Mouse (Mus musculus): ENCODE data around the gene Mtpn. TPM values are rescaled to one million over a fixed set of nuclear protein-coding genes. Genes with fewer than 3 reads are reported as not detected.

The Mtpn gene
- polyA plus RNA-seq, 1 experiment from 2014 or later = 171 TPM

- Histone ChIP-seq H3K9me3 (ENCODE audit: control insufficient read depth, low read length) (no peaks in the 10 kb centered on the region), H3K27ac (ENCODE audit: low read depth, low read length) (no peak overlapping the region), H3K36me3 (ENCODE audit: control insufficient read depth, insufficient read depth, low read length) (peaks cover 3% of the 10 kb centered on the region; the same call in 1 of the 2 replicates), H3K4me3 (ENCODE audit: low read depth, low read length) (no peak overlapping the region), H3K4me2 (ENCODE audit: low read depth, low read length) (no peak overlapping the region), H3K4me1 (ENCODE audit: control insufficient read depth, insufficient read depth, low read length) (no peaks in the 10 kb centered on the region), H3K9ac (replicated peaks; ENCODE audit: low read depth, low read length) (no peak overlapping the region), H3K27me3 (ENCODE audit: control insufficient read depth, insufficient read depth, low read length) (no peaks in the 10 kb centered on the region)
- ATAC-seq (ENCODE audit: low read depth) = no peak
These were observed 26.3 kb downstream of the Mtpn start for GRCm38 (mm10) chr6:35513362-35513761.

GRCm38 (mm10) chr6:35504781-35505180 lies 34.9 kb downstream of the Mtpn start:
- Histone ChIP-seq H3K4me3 (ENCODE audit: low read depth, low read length) (no peak overlapping the region), H3K36me3 (ENCODE audit: control insufficient read depth, insufficient read depth, low read length) (no peaks in the 10 kb centered on the region), H3K4me2 (ENCODE audit: low read depth, low read length) (no peak overlapping the region), H3K27ac (ENCODE audit: low read depth, low read length) (no peak overlapping the region), H3K9me3 (ENCODE audit: control insufficient read depth, low read length) (no peaks in the 10 kb centered on the region), H3K27me3 (ENCODE audit: control insufficient read depth, insufficient read depth, low read length) (no peaks in the 10 kb centered on the region), H3K9ac (replicated peaks; ENCODE audit: low read depth, low read length) (no peak overlapping the region), H3K4me1 (ENCODE audit: control insufficient read depth, insufficient read depth, low read length) (no peaks in the 10 kb centered on the region)
- WGBS = 96% methylated on average over 2 of the region's 2 CpGs
- ATAC-seq (ENCODE audit: low read depth) = no peak

- Histone ChIP-seq H3K9ac (replicated peaks; ENCODE audit: low read depth, low read length) (no peak overlapping the region), H3K4me1 (ENCODE audit: control insufficient read depth, insufficient read depth, low read length) (no peaks in the 10 kb centered on the region), H3K27ac (ENCODE audit: low read depth, low read length) (no peak overlapping the region), H3K36me3 (ENCODE audit: control insufficient read depth, insufficient read depth, low read length) (no peaks in the 10 kb centered on the region), H3K4me2 (ENCODE audit: low read depth, low read length) (no peak overlapping the region), H3K9me3 (ENCODE audit: control insufficient read depth, low read length) (no peaks in the 10 kb centered on the region), H3K27me3 (ENCODE audit: control insufficient read depth, insufficient read depth, low read length) (no peaks in the 10 kb centered on the region), H3K4me3 (ENCODE audit: low read depth, low read length) (no peak overlapping the region)
- 91% methylated on average over 2 of the region's 2 CpGs for WGBS
- ATAC-seq (ENCODE audit: low read depth) = no peak
These were observed 36.8 kb downstream of the Mtpn start for GRCm38 (mm10) chr6:35502904-35503303.

- Histone ChIP-seq H3K4me2 (ENCODE audit: low read depth, low read length) (no peak overlapping the region), H3K9ac (replicated peaks; ENCODE audit: low read depth, low read length) (no peak overlapping the region), H3K27ac (ENCODE audit: low read depth, low read length) (no peak overlapping the region), H3K27me3 (ENCODE audit: control insufficient read depth, insufficient read depth, low read length) (no peaks in the 10 kb centered on the region), H3K4me3 (ENCODE audit: low read depth, low read length) (no peak overlapping the region), H3K9me3 (ENCODE audit: control insufficient read depth, low read length) (no peaks in the 10 kb centered on the region), H3K36me3 (ENCODE audit: control insufficient read depth, insufficient read depth, low read length) (no peaks in the 10 kb centered on the region), H3K4me1 (ENCODE audit: control insufficient read depth, insufficient read depth, low read length) (no peaks in the 10 kb centered on the region)
- no peak for ATAC-seq (ENCODE audit: low read depth)
- 95% methylated on average over 5 of the region's 5 CpGs for WGBS
These were observed 39.6 kb downstream of the Mtpn start for GRCm38 (mm10) chr6:35499978-35500667.

GRCm38 (mm10) chr6:35497406-35497805 lies 42.3 kb downstream of the Mtpn start:
- H3K27me3 ChIP-seq (ENCODE audit: control insufficient read depth, insufficient read depth, low read length) = no peaks in the 10 kb centered on the region
- H3K9me3 ChIP-seq (ENCODE audit: control insufficient read depth, low read length) = no peaks in the 10 kb centered on the region
- no peaks in the 10 kb centered on the region for H3K36me3 ChIP-seq (ENCODE audit: control insufficient read depth, insufficient read depth, low read length)
- 96% methylated on average over 4 of the region's 4 CpGs for WGBS
- H3K4me1 ChIP-seq (ENCODE audit: control insufficient read depth, insufficient read depth, low read length) = no peaks in the 10 kb centered on the region
- H3K4me3 ChIP-seq (ENCODE audit: low read depth, low read length) = no peak overlapping the region
- no peak overlapping the region for H3K27ac ChIP-seq (ENCODE audit: low read depth, low read length)
- no peak overlapping the region for H3K4me2 ChIP-seq (ENCODE audit: low read depth, low read length)
- ATAC-seq (ENCODE audit: low read depth) = no peak
- H3K9ac ChIP-seq (replicated peaks; ENCODE audit: low read depth, low read length) = no peak overlapping the region

GRCm38 (mm10) chr6:35493851-35494250 lies 45.8 kb downstream of the Mtpn start:
- H3K4me3 ChIP-seq (ENCODE audit: low read depth, low read length) = no peak overlapping the region
- ATAC-seq (ENCODE audit: low read depth) = no peak
- 80% methylated on average over 6 of the region's 6 CpGs for WGBS

GRCm38 (mm10) chr6:35479651-35480335 lies 59.9 kb downstream of the Mtpn start:
- Histone ChIP-seq H3K36me3 (ENCODE audit: control insufficient read depth, insufficient read depth, low read length) (no peaks in the 10 kb centered on the region), H3K4me2 (ENCODE audit: low read depth, low read length) (no peak overlapping the region), H3K27me3 (ENCODE audit: control insufficient read depth, insufficient read depth, low read length) (no peaks in the 10 kb centered on the region), H3K4me1 (ENCODE audit: control insufficient read depth, insufficient read depth, low read length) (no peaks in the 10 kb centered on the region), H3K27ac (ENCODE audit: low read depth, low read length) (no peak overlapping the region), H3K9me3 (ENCODE audit: control insufficient read depth, low read length) (no peaks in the 10 kb centered on the region), H3K9ac (replicated peaks; ENCODE audit: low read depth, low read length) (no peak overlapping the region), H3K4me3 (ENCODE audit: low read depth, low read length) (no peak overlapping the region)
- 75% methylated on average over 5 of the region's 5 CpGs for WGBS
- no peak for ATAC-seq (ENCODE audit: low read depth)

More at GRCm38 (mm10) chr6:35493851-35494250, 45.8 kb downstream of the Mtpn start:
- H3K9ac ChIP-seq (replicated peaks; ENCODE audit: low read depth, low read length) = no peak overlapping the region
- no peak overlapping the region for H3K27ac ChIP-seq (ENCODE audit: low read depth, low read length)
- no peaks in the 10 kb centered on the region for H3K4me1 ChIP-seq (ENCODE audit: control insufficient read depth, insufficient read depth, low read length)
- H3K9me3 ChIP-seq (ENCODE audit: control insufficient read depth, low read length) = no peaks in the 10 kb centered on the region
- no peak overlapping the region for H3K4me2 ChIP-seq (ENCODE audit: low read depth, low read length)
- H3K27me3 ChIP-seq (ENCODE audit: control insufficient read depth, insufficient read depth, low read length) = no peaks in the 10 kb centered on the region
- no peaks in the 10 kb centered on the region for H3K36me3 ChIP-seq (ENCODE audit: control insufficient read depth, insufficient read depth, low read length)

- ATAC-seq (ENCODE audit: low read depth) = no peak
- no peaks in the 10 kb centered on the region for H3K27me3 ChIP-seq (ENCODE audit: control insufficient read depth, insufficient read depth, low read length)
- H3K4me1 ChIP-seq (ENCODE audit: control insufficient read depth, insufficient read depth, low read length) = no peaks in the 10 kb centered on the region
- no peak overlapping the region for H3K4me3 ChIP-seq (ENCODE audit: low read depth, low read length)
- H3K9ac ChIP-seq (replicated peaks; ENCODE audit: low read depth, low read length) = no peak overlapping the region
- H3K27ac ChIP-seq (ENCODE audit: low read depth, low read length) = no peak overlapping the region
- no peak overlapping the region for H3K4me2 ChIP-seq (ENCODE audit: low read depth, low read length)
- no peaks in the 10 kb centered on the region for H3K36me3 ChIP-seq (ENCODE audit: control insufficient read depth, insufficient read depth, low read length)
- WGBS = 83% methylated on average over 1 of the region's 1 CpGs
- no peaks in the 10 kb centered on the region for H3K9me3 ChIP-seq (ENCODE audit: control insufficient read depth, low read length)
These were observed 62.9 kb downstream of the Mtpn start for GRCm38 (mm10) chr6:35476830-35477229.

Data from neural tube, embryonic 14.5 days (tissue).